Mouse (Mus musculus) brain, embryonic 14.5 days (tissue): ENCODE measurements at regions not wholly inside any gene's neighbourhood (a gene's known extent, or its start where the extent isn't known, plus 50 kb on each side); places are given as distances from the start of the nearest gene placed in this dataset.

Source experiments
- CTCF ChIP-seq: fragments of 200-500 bp; IDR thresholded peaks from 2 replicates; pipeline ENCODE4 v1.5.1; 2012; ENCODE audit warnings: inconsistent platforms, mild to moderate bottlenecking, moderate library complexity, borderline replicate concordance; ENCODE audit not compliant: insufficient read depth, insufficient read length; ENCODE audit errors: extremely low read depth
- POLR2A ChIP-seq: fragments of 200-500 bp; IDR thresholded peaks from 2 replicates; pipeline ENCODE4 v1.6.1; 2012; ENCODE audit warnings: mild to moderate bottlenecking, inconsistent platforms, borderline replicate concordance; ENCODE audit not compliant: poor library complexity, insufficient read depth, insufficient read length, severe bottlenecking; ENCODE audit errors: extremely low read depth

DNA sequence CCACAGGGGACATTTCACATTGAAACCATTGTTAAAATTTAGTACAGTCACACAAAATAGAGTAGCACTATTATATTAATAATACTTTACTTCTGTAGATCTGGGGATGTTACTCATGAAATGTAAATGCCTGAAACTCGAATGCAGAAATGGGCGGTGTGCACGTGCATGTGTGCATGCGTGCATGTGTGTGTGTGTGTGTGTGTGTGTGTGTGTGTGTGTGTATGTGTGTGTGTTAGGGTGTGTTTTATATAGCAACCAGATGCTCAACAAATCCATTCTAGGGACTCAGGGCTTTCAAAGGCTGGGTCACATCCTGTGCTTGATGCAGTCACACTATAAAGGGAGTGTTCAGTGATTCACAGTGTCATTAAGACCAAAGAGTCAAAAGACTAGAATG, 301.7 kb downstream of the Med10 start:
- no peak for TF ChIP-seq CTCF
- TF ChIP-seq POLR2A: no peak
